Mouse (Mus musculus) adrenal gland, postnatal 4 days (tissue): ENCODE results near the gene Shc2. TPM values are rescaled to one million over a fixed set of nuclear protein-coding genes. Genes with fewer than 3 reads are reported as not detected.

Source experiments
- DNase-seq, 2 experiments: peaks; one replicate each; pipeline ENCODE4 v3.0.0; 2021 to 2022; ENCODE audit warnings: low spot score in 2 of 2, mixed read lengths in 2 of 2
- total RNA-seq, 2 experiments: library from RNA; stranded (reverse); gene quantifications; 2 replicates each; pipeline ENCODE4 v1.2.3; 2021

The Shc2 gene
- total RNA-seq, 2 experiments from 2014 or later, result 8.9 to 13.3 TPM

DNA sequence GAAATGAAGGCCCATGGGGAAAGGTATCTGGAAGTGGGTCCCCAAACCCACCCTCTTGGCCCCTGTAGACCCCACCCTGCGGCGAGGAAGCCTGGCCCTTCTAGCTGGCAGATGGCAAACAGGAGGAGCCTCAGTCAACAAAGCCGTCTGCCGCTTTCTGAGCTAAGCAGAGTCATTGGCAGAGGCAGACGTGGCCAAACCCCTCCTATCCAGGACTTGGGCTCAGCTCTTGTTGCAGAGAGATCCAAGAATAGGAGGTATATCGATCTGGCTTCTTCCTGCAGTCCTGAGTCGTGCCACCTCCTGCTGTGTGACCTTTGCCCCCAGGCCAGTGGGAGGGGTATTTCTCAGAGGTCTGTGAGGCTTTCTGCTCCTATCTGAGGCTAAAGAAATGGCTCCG, 21.9 kb downstream of the Shc2 start:
- no peak for DNase-seq

DNA sequence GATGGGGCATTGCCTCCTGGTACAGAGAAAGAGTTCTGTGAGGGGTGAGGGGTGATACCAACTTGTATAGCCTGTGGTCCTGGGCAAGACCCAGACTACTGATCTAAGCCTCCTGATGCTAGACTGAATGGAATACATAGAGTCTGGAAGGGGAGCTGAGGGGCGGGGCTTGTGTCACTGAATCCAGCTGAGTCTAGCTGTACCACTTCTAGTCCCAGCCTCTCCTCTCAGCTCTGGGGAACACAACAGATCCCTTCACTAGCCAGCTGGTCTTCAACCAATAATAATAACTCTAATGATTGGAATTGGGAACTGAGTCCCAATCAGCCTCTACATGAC, 23.4 kb downstream of the Shc2 start:
- no peak for DNase-seq

DNA sequence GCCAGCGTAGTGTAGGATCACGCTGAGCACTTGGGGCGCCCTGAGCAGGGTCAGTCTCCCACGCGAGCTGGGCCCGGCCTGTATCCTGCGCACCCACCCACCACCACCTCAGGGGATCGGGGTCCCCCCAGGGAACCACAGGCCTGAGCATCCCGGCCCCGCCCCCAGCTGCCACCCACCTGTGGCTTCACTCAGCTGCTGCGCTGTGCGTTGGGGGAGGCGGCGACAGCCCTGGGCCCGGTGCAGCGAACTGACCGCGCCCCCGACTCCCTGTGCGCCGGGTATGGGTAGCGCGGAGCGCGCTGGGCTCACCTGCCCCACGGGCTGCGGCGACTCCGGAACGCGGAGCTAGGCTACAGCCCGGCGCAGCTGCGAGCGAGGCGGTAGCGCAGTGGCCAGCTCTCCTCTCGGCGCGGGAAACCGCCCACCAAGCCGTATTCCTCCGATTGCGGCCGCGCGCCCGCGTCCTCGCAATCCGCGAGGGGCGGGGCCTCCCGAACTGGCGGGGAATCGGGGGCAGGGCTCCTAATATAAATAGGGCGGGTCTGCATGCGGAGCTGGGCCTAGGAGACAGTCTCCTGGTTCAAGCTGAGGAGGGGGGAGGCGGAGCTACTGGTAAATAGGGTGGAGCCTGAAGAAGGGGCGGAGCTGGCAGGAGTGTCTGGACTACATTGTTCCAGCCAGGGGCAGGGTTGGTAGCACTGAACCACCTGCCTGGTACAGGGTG, 24.0 kb downstream of the Shc2 start, which contains the start of gene C2cd4c:
Gene C2cd4c, minus strand, starts transcription at position 448 of the 727 bp plus-strand sequence.
- DNase-seq, result peak; percentile 22 to 30

DNA sequence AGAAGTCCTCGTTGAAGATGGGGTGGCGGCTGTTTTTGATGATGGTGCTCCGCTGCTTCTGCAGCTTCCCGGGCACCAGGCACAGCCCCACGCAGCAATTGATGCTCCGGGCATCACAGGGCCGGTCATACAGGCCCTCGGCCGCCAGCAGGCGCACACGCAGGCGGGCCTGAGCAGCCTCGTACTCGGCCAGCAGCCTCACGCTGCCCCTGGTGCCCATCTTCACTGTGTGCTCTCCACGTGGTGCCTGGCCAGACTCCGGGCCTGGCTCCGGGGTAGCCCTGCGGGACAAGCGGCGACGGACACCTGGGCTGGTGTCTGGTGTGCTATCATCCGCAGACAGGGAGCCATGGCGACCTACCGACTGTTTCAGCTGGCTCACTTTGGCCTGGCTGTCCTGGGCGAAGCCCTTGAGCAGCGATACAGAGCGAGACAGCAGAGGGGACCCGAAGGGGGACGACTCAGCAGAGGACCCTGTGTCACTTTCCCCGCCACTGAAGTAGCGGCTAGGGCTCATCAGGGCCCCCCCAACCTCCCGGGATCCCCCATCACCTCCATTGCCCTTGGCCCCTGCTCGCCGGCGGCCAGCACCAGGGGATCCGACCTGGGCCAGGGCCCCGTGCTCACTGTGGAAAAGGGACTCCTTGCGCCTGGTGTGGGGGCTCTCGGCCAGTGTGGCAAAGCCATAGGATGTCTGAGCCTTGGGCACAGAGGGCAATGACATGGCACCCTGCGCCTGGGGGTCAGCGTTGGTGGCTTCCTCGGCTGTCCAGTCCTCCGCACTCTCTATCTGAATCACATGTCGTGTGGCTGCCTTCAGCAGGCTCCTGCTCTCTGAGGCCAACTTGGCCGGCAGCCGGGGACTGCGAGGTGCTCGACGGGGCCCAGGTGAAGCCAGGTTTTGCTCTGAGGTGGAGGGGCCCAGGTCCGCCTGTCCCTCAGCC, 25.3 kb downstream of the Shc2 start:
- DNase-seq, result no peak

DNA sequence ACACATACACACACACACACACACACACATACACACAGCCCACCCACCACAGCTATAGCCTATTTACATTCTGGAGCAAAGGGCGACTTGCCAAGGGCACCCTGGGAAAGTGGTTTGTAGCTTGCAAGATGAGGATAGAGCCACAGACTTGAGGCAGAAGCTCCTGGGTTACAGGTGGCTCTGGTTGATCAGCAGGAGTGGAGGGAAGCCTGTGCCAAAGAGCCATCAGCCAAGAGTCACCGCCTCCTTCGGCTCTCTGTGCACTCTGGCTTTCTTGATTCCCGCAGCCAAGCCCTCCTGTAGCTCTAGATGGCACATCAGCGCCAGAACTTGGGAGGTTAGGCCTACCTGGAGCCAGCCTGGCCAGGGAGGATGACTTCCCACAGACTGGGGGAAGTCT, 26.4 kb downstream of the Shc2 start:
- no peak for DNase-seq

DNA sequence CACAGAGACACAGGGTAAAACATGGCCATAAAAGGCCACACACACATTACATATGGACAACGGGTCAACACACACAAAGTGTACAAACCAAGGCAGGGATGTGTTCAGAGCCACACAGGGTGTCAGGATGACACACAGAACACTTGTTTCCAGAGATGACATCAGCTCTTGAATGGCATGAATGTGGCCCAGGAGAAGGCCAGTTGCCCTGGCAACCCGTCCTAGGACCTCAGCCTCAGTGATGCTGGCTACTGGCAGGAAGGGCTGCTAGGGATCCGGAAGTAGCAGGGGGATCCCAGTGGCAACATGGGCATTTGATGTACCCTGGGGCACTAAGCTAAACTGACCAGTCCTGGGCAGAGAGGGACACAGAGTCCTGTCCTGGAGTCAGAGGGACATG, 28.4 kb downstream of the Shc2 start:
- DNase-seq, result no peak

DNA sequence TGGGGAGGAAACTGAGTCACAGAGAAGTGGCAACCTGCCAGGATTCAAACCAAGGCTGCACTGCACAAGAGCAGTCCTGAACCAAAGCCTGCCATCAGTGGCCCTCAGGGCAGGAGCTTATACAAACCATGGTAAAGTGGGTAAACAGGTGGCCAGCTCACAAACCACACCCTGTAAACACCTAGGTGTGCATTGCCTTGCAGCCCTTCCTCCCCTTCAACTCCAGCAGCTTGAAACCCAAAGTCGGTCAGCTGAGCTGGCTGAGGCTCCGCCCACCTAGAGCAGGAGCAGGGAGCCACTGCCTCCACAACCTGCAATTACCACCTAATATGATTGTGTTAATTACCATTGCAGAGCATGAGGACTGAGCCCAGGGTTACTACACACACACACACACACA, 29.8 kb downstream of the Shc2 start:
- DNase-seq, result no peak

DNA sequence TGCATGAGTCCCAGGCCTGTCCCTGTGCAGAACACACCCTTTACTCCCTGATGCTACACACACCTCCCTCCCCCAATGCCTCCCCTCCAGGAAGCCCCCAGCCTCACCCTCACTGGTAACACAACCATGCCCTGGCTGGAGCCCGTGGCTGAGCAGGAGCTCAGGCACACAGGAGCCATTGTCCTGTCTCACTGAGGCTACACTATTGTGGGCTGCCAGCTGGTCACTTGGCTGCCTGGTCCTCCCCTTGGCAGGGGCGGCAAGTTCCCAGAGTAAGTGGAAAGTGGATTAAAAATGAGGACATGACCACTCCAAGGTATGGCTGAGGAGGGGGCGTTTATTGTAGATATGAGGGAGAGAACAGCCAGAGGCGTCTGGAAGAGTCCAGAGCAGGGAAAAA, 31.2 kb downstream of the Shc2 start:
- no peak for DNase-seq

DNA sequence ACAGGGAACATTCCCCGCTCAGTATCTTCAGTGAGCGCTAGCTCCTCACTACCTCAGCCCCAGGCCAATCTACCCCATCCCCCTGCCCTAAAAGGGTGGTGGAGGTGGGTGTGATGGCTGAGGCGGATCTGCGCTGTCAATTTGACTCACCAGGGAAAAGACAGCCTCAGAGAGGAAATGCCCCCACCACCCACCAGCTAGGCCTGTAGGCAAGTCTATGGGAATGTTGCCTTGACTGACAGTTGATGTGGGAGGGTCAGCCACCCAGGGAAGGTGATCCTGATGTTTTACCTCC, 39.8 kb downstream of the Shc2 start:
- no peak for DNase-seq

DNA sequence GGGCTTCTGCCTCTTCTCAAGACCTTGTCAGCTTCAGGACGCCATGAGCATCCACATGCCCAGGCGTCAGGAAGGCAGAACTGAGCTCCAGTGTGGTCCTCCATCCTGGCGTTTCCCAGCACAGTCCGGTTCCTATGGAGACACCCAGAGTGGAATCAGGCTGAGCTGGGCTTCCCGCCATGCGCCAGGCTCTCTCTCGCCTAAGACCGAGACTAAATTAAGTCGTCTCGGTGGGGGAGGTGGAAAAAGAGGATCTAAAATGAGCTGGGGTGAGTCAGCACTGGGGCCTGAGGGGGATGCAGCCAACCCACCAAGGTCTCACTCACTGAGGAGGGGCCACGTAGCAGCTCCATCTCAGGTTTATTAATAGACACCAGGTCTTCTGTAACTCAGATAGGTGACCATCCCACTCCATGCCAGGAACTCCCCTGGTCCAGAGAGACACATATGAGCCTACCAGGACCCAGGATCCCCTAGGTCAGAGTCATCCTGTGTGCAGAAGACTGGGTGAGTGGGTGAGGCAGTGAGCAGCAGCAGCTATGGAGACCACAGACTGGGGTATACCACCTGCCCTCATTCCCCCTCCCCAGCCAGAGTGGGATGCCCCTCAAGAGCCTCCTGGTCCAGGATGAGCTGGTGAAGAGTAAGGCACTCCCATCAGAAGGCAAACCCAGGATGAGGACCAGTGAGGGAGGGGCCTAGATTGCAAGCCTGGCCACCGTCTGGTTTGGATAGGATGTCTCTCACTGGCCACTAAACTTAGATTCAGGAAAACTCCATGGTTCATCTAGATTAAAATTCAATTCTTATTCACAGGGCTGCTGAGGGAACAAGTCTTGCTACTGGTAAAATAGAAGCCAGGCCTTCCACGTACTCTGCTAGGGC, 40.4 kb downstream of the Shc2 start:
- DNase-seq, result no peak

DNA sequence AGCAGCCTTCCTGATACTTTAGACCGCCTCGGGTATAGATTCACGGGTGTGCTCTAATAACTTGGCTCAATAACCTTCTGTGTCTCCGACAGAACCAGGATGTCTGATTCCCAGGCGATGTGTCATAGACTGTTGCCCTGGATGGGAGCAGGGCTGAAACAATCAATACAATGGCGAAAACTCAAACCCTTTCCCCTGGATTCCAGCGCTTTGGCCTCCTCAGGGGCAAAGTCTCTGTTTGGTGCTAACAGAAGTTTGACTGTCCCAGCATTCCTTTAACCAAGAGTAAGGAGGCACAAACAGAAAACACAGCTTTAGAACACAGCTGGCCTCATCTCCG, 42.2 kb downstream of the Shc2 start:
- DNase-seq, result no peak

DNA sequence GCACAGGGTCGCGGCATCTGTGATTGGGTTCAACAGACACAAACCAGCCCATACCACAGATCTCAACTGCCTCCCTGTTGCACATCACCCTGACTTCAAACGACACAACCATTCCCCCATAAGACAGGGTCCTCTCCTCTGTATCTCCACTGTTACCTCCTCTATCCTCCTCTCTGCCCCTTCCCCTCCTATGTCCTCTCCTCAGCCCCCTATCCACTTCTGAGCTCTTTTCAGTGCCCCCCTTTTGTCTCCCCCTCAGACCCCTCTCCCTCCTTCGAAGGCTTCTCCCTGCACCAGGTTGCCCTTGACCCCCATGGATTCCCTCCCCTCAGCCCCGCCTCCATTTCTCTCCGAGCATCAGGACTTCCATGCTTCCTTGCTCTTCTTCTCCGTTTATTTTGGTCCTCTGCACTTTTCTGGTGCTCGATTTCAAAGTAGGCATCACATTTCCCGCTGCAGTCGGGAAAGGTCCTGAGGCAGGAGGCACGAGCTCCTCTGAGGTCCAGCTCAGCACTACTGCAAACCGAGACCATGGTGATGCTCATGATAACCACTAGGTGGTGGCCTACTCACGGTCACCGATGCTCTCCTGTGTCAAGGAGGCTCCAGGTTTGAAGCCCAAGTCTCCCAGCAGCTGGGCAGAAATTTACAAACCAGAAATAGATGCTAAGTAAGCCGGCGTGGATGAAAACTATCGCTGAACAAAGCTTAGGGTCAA, 42.7 kb downstream of the Shc2 start:
- DNase-seq, result peak in 1 of 2 experiments; percentile 36

DNA sequence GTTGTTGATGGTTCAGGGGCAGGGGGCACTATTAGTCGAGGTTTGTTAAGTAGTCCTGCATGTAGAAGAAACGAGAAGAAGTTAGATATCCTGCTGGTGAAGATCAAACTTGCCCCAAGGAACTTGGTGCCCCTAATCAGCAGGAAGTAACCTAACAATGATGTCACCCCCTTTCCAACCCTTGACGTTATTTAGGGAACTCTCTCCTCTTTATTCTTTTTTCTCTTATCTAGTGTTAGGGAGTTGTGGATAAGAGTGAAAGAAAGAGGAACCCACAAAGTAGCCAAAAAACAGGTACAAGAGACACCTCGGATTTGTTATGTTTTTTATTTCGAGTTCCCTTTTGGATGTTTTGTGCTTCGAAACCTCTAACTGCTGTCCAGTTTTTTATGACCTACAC, 43.6 kb downstream of the Shc2 start:
- no peak for DNase-seq

DNA sequence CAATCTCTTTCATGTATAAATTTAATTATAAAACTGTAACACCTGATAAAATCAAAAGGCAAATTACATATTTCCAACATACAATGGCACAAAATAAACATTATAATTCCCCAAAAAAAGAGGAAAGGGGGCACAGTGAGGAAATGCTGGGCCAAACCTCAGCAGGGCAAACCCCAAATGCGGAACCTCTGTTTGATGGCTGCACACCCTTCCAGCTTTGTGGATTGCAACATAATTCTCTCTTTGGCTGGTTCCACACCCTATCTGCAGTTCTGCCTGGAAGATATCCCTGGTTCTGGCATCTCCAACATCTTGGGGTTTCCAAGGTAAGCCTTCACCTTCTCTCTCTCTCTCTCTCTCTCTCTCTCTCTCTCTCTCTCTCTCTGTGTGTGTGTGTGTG, 47.0 kb downstream of the Shc2 start:
- DNase-seq, result no peak

DNA sequence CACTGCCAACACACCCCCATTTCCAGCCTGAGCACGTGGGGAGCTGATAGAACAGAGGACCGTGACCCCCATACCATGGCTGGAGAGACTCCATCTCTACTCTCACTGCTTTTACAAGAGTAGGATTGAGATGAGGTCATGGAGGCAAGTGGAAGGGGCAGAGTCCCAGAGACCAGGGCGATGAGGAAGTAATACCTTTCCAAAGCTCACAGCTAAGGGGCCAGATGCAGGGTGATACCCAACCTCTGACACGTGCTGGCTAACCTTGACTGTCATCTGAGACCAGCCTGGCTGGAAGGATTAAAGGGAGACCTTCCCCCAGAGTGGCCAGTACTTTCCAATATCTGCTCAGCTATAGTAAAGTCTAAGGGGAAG, 50.0 kb downstream of the Shc2 start:
- no peak for DNase-seq

DNA sequence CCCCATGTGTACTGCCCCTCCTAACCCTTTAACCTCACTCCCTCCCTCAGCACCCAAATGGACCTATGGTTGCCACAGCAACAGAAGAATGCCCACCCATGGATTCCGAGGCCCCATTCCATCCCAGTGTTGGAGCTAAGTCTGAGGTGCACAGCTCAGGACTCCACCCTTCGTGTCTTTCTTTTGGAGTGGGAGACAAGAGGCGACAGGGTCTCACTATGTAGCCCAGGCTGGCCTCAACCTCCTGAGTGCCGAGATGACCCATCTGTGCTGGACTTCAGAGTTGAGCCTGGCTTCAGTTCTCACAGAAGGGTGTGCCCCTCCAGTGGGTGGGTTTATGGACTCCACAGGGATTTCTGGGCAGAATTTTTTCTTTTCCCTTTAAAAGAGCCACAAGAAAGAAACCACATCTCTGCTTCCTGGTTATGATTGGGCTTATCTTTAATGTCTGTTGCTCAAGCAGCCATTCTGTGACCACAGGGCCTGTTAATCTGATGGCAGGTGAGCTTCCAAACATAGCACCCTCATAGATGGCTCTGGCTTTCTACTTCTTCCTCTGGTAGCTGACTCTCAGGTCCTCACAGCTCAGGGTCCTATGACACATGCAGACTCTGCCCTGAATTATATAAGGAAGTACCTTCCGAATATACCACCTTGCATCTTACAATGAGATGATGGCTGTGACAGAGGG, 50.5 kb downstream of the Shc2 start, which contains the start of gene Theg:
Gene Theg, minus strand, starts transcription at position 271 of the 691 bp plus-strand sequence.
- no peak for DNase-seq

DNA sequence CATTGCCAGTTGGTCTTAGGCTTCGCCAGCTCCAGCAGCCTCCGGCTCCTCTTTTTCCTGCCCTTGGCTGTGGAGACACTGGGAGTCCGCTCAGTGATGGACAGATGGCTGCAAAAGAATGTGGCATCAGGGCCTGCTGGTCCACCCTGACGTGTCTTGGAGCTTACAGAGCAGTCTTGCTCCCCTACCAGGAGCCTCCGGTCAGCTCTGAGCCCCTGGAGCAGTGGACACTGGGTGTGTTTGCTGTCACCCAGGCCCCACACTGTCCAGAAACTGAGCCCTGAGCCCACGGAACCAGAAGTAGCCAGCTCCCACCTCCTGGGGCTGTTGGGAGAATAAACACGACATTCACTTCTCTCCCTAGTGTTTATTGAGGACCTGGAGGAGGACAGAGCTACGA, 51.5 kb downstream of the Shc2 start:
- DNase-seq, result no peak

DNA sequence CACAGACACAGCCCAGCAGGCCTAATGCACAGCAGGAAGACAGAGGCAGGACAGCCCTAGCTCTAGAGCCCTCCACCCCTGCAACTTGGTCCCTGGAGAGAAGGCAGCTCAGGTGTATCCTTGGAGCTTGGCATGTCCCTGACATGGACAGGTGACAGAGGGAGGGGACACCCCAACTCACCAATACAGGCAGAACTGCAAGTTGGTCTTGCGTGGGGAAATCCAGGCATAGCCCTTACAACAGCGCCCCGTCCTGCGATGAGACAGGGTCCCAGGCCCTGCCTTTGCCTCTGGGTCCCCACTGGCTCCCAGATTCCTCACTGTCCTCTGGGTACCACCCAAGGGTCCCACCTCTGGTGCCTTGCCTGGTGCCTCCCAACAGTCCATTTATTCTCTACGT, 52.0 kb downstream of the Shc2 start:
- DNase-seq, result no peak

DNA sequence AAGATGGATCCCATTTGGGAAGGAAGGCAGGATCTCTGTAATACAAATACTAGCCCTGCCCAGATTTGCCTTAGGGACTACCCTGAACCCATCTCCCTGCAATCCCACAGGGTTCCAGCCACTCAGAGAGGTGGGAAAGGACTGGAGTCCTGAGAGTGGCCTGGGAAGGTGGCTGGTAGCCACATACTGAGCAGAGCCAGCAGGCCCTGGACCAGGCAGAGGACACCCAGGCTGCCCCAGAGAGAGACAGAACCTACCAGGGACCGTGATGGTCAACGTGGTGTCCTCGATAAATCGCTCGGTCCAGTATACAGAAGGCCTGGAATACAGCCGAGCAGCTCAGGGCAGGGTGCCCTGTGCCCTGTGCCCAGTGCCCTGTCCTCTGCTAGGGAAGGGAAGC, 52.6 kb downstream of the Shc2 start:
- DNase-seq, result no peak

DNA sequence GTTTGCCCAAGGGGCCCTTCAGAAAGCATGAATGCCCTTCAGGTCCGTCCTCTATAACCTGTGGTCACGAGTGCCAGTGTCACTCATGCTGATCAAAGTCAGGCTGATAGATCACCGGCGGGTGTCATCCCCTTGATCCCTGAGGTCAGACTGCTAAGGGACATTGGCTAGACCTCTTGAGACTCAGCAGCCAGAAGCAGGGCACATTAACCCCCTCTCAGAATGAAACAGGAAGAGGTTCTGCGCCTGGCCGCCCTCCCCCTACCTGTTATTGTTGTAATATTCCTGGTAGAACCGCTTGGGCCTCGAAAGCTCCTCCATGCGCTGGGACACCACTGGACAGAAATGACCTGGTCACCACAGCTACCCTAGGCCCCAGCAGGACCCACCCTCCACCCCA, 53.3 kb downstream of the Shc2 start:
- DNase-seq, result no peak

DNA sequence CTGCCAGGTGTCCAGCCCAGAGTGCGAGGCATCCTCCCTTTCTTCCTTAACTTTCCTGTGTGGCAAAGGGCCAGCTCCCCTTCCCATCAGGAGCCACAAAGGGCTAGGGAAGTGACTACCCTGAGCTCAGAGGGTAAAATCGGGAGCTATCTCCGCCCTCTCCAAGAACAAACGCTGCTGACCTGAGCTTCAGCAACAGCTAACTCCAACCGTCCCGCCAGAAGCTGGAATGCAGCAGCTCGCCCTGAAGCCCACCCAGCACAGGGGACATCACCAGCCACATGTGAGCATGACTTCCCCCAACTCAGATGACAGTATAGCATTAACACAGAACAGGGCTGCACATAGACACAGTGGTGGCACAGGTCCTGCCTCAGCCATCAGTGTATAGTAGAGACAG, 53.7 kb downstream of the Shc2 start:
- no peak for DNase-seq
